Mouse (Mus musculus) heart, postnatal 0 days (tissue): ENCODE data around the gene Smad9. TPM values are rescaled to one million over a fixed set of nuclear protein-coding genes. Genes with fewer than 3 reads are reported as not detected.
A peak's percentile ranks its signal among the peaks of the same experiment; 100 is the strongest.
"Not testable (repeated sequence)": the region's sequence is repeated elsewhere in the genome, so short reads cannot be mapped to it uniquely, and the experiment has no call there.

Experiments
- ATAC-seq: fragments of 200-750 bp; cut with Nextera tagmentation; 2 replicates; pipeline ENCODE4 v1.8.0; 2017; ENCODE audit warnings: low read depth, moderate number of reproducible peaks, moderate library complexity; ENCODE audit not compliant: insufficient read depth
- DNase-seq: peaks from one replicate; pipeline ENCODE4 v3.0.0-alpha.2; 2016; ENCODE audit warnings: low spot score
- H3K27ac ChIP-seq: fragments of 300-500 bp; sonication (generic); 2 replicates; pipeline ENCODE4 v1.5.1; 2014; ENCODE audit warnings: low read depth, mild to moderate bottlenecking
- H3K27me3 ChIP-seq: fragments of 300-500 bp; sonication (generic); 2 replicates; pipeline ENCODE4 v1.6.1; 2014; ENCODE audit warnings: low read length, mixed read lengths; ENCODE audit not compliant: control insufficient read depth, insufficient read depth
- H3K36me3 ChIP-seq: fragments of 300-500 bp; sonication (generic); replicated peaks from 2 replicates; pipeline ENCODE4 v1.6.1; 2014; ENCODE audit warnings: low read length, mixed read lengths; ENCODE audit not compliant: control insufficient read depth, insufficient read depth
- H3K4me1 ChIP-seq: fragments of 300-500 bp; sonication (generic); 2 replicates; pipeline ENCODE4 v1.6.1; 2014; ENCODE audit warnings: antibody characterized with exemption; ENCODE audit not compliant: control insufficient read depth, insufficient read depth
- H3K4me2 ChIP-seq: fragments of 300-500 bp; sonication (generic); 2 replicates; pipeline ENCODE4 v1.6.1; 2014; ENCODE audit warnings: low read depth, mild to moderate bottlenecking, low read length, moderate library complexity
- H3K4me3 ChIP-seq: fragments of 300-500 bp; sonication (generic); 2 replicates; pipeline ENCODE4 v1.5.1; 2014; ENCODE audit warnings: low read depth, low read length
- H3K9ac ChIP-seq: fragments of 300-500 bp; sonication (generic); replicated peaks from 2 replicates; pipeline ENCODE4 v1.6.1; 2014; ENCODE audit warnings: low read depth, low read length, mixed read lengths
- H3K9me3 ChIP-seq: fragments of 300-500 bp; sonication (generic); replicated peaks from 2 replicates; pipeline ENCODE4 v1.6.1; 2016; ENCODE audit warnings: low read length; ENCODE audit not compliant: control insufficient read depth
- CTCF ChIP-seq: IDR thresholded peaks from 2 replicates; pipeline ENCODE4 v1.5.1; 2016; ENCODE audit warnings: antibody characterized with exemption, control low read depth, low read depth
- EP300 ChIP-seq: IDR thresholded peaks from 2 replicates; pipeline ENCODE4 v1.6.1; 2016; ENCODE audit warnings: antibody characterized with exemption, low read depth
- WGBS: fragments of 180-500 bp; shearing (Covaris S2); extraction: QIAGEN DNeasy Blood & Tissue Kit; methylation state at CpG from one replicate; pipeline ENCODE4 v1.1.7; 2014; 5-methylcytosine and 5-hydroxymethylcytosine counted together
- polyA plus RNA-seq: library from polyadenylated mRNA; unstranded; fragments of >200 nt; fragmentation: Nextera tagmentation; extraction: Ambion mirVana; gene quantifications from 2 replicates; pipeline ENCODE4 v1.2.1, GENCODE M21; 2015
- total RNA-seq: library from RNA; depleted of rRNA; stranded (reverse); fragments of >200 nt; gene quantifications from 2 replicates; pipeline ENCODE4 v1.2.3, GENCODE M21; 2014; ENCODE audit warnings: low replicate concordance

Gene Smad9
- total and polyA plus RNA-seq, 2 experiments from 2014 or later = 0.27 to 0.69 TPM

GRCm38 (mm10) chr3:54765521-54765920 lies 10.1 kb downstream of the Smad9 start:
- not testable (repeated sequence) for H3K4me1 ChIP-seq, H3K4me3 ChIP-seq, H3K27ac ChIP-seq, ATAC-seq, H3K9me3 ChIP-seq, DNase-seq, H3K27me3 ChIP-seq, H3K9ac ChIP-seq, H3K4me2 ChIP-seq, H3K36me3 ChIP-seq
- 0 out of 2 replicates have a peak, but pooled peaks have one; percentile 14 for TF ChIP-seq CTCF
- 92% methylated on average over 6 of the region's 6 CpGs for WGBS

GRCm38 (mm10) chr3:54766034-54766433 lies 10.7 kb downstream of the Smad9 start:
- no peak overlapping the region for H3K27ac ChIP-seq
- H3K4me2 ChIP-seq = no peak overlapping the region
- ATAC-seq (no peak), DNase-seq (no peak)
- TF ChIP-seq EP300 (no peak), CTCF (no peak)
- H3K4me1 ChIP-seq = no peaks in the 10 kb centered on the region
- no peak overlapping the region for H3K4me3 ChIP-seq
- no peaks in the 10 kb centered on the region for H3K36me3 ChIP-seq
- H3K27me3 ChIP-seq = no peaks in the 10 kb centered on the region
- no peaks in the 10 kb centered on the region for H3K9me3 ChIP-seq
- no peak overlapping the region for H3K9ac ChIP-seq
- WGBS = 81% methylated on average over 14 of the region's 14 CpGs

DNA sequence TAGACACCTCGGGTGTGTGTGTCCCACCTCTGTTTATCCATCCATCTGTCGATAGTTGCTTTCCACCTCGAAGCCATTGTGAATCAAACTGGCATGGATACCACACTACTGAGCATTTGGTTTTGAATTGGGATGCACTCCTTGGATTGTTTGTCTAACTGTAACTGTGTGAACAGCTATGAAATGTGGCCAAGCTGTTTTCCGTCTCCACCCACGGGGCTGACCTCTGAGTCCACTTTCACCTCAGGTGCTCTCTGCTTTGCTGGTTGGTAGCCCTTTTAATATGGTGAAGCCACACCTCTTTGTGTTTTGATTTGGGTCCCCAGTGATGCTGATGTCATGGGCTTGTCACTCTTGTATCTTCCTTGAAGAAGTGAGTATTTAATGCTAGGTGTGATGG lies 11.4 kb downstream of the Smad9 start:
- TF ChIP-seq EP300 = no peak
- TF ChIP-seq CTCF = no peak
- Histone ChIP-seq H3K9me3 (no peaks in the 10 kb centered on the region), H3K27ac (no peak overlapping the region), H3K4me2 (no peak overlapping the region), H3K27me3 (no peaks in the 10 kb centered on the region), H3K36me3 (no peaks in the 10 kb centered on the region), H3K4me1 (no peaks in the 10 kb centered on the region), H3K9ac (no peak overlapping the region), H3K4me3 (no peak overlapping the region)
- WGBS = 75% methylated on average over 5 of the region's 5 CpGs
- no peak for ATAC-seq
- DNase-seq = no peak

DNA sequence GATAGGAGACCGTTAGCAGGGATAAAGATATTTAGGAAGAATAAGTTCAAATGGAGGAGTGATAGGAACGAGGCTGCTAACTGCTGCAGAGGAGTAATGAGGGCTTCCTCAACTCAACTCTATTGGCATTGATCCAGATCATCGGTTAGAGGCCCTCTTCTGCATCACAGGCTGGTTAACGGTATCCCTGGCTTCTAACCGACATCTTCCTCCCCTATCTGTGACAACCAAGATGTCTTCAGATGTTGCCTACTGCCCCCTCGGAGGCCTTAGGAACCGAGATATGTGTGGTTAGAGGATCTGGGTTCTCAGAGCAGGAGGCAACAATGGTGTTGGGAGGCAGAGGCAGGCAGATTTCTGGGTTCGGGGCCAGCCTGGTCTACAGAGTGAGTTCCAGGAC lies 13.2 kb downstream of the Smad9 start:
- Histone ChIP-seq H3K27me3 (no peaks in the 10 kb centered on the region), H3K4me3 (no peak overlapping the region), H3K36me3 (no peaks in the 10 kb centered on the region), H3K9me3 (no peaks in the 10 kb centered on the region), H3K4me2 (no peak overlapping the region), H3K27ac (no peak overlapping the region), H3K4me1 (no peaks in the 10 kb centered on the region), H3K9ac (no peak overlapping the region)
- TF ChIP-seq EP300 = no peak
- no peak for TF ChIP-seq CTCF
- DNase-seq = no peak
- no peak for ATAC-seq
- WGBS = 80% methylated on average over 8 of the region's 8 CpGs

DNA sequence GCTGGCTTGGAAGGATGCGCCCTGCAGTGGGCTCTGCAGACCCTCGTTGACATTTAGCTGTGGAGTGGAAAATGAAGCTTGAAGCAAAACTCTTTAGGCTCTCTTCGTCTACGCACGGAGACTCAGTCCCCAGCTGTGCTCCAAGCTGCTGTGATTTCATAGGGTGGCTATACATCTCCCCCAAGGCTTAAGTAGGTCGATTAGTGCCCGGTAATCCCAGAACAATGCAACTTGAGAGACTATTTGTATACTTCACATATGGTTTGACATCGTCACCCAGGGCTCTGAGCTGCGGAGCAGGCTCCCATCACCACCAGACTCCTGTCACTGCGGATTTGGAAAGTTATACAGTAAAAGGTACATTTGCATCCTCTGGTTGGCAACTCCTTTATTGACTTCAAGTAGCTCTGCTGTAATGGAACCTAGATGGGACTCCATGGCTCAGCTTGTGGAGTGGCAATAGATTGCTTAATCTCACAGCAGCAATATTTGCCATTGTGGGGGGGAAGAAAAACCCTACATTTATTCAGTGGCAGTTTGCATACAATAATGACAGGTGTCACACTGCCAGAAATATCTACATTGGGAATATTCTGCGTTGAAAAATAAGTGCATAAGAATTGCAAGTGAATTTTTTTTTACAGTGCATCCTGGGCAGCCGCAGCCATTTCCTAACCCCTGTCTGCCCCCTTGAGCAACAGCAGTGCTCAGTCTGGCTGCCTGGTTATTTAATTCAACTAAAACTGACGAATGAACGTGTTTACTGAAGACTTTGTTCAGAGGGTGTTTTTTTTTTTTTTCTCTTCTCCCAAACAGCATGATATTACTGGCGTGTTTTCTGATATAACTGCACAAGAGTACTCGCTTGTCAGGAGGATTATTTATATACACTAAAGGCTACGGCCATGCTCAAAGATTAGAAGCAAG lies 14.2 kb downstream of the Smad9 start:
- no peak for ATAC-seq
- Histone ChIP-seq H3K4me1 (no peaks in the 10 kb centered on the region), H3K9ac (no peak overlapping the region), H3K4me2 (no peak overlapping the region), H3K9me3 (no peaks in the 10 kb centered on the region), H3K27me3 (no peaks in the 10 kb centered on the region), H3K4me3 (no peak overlapping the region), H3K36me3 (no peaks in the 10 kb centered on the region), H3K27ac (no peak overlapping the region)
- TF ChIP-seq EP300 = no peak
- no peak for TF ChIP-seq CTCF
- DNase-seq = no peak
- WGBS = 74% methylated on average over 17 of the region's 17 CpGs

- no peak overlapping the region for H3K4me3 ChIP-seq
- no peak overlapping the region for H3K4me2 ChIP-seq
- DNase-seq (no peak), ATAC-seq (no peak)
- H3K27me3 ChIP-seq = no peaks in the 10 kb centered on the region
- H3K4me1 ChIP-seq = no peaks in the 10 kb centered on the region
- H3K27ac ChIP-seq = no peak overlapping the region
- 82% methylated on average over 6 of the region's 6 CpGs for WGBS
- H3K36me3 ChIP-seq = no peaks in the 10 kb centered on the region
- TF ChIP-seq EP300 = no peak
- no peak for TF ChIP-seq CTCF
- H3K9ac ChIP-seq = no peak overlapping the region
- no peaks in the 10 kb centered on the region for H3K9me3 ChIP-seq
Observed at GRCm38 (mm10) chr3:54773613-54774012, 18.2 kb downstream of the Smad9 start.
